9 mouse cellular contexts compared by ENCODE assay signal in genomic region chr13:97911013-97911412, GRCm38 (mm10).
DNase-seq lines count a peak whose midpoint lies in the region; ATAC-seq and TF ChIP-seq lines count a peak whose summit lies in the region.
"Had no signal": no experiment of that assay in that cellular context is flagged by ENCODE, and none has a peak within 500 bp of the region (broad histone marks: within the 10 kb centered on the region; RNA-seq: fewer than 3 reads in every experiment).

No protein-coding gene starts in this region.

- ATAC-seq in heart, embryonic 11.5 days (replicated peaks; ENCODE audit: insufficient number of reproducible peaks, low FRiP score, low TSS enrichment): no peak
- ATAC-seq in forebrain, embryonic 16.5 days: peak; percentile 55; the same call in 1 of the 2 replicates
- no peak for ATAC-seq in liver, postnatal 0 days

- no peak for TF ChIP-seq CTCF in olfactory bulb, adult 2 months (IDR thresholded peaks at IDR 0.05; ENCODE audit: insufficient read depth, low read depth, low read length)
- TF ChIP-seq CTCF in liver, postnatal 0 days (IDR thresholded peaks at IDR 0.05; ENCODE audit: low read depth): no peak

- no peak overlapping the region for H3K4me3 ChIP-seq in heart, embryonic 11.5 days (ENCODE audit: low read depth, low read length)
- H3K4me3 ChIP-seq in forebrain, embryonic 16.5 days (replicated peaks; ENCODE audit: low read length): no peak overlapping the region
- H3K4me3 ChIP-seq in olfactory bulb, adult 2 months (ENCODE audit: insufficient read depth, low read depth, low read length): no peak overlapping the region
- no peak overlapping the region for H3K4me3 ChIP-seq in liver, postnatal 0 days (ENCODE audit: low read depth, low read length)
- H3K4me3 ChIP-seq: liver, embryonic 15.5 days had no signal

- no peaks in the 10 kb centered on the region for H3K4me1 ChIP-seq in heart, embryonic 11.5 days (ENCODE audit: control insufficient read depth, insufficient read depth, low read length)
- H3K4me1 ChIP-seq in forebrain, embryonic 16.5 days (replicated peaks; ENCODE audit: control insufficient read depth, insufficient read depth, low read length): peaks cover 6% of the 10 kb centered on the region
- peaks cover 5% of the 10 kb centered on the region; the same call in 1 of the 2 replicates for H3K4me1 ChIP-seq in olfactory bulb, adult 2 months (ENCODE audit: control insufficient read depth, insufficient read depth, low read length)
- H3K4me1 ChIP-seq in liver, postnatal 0 days (ENCODE audit: insufficient read depth): no peaks in the 10 kb centered on the region
- H3K4me1 ChIP-seq: liver, embryonic 15.5 days had no signal

- 30% methylated on average over 10 of the region's 10 CpGs for WGBS in heart, embryonic 11.5 days (ENCODE audit: insufficient replicate concordance)
- WGBS in forebrain, embryonic 16.5 days: 6% methylated on average over 10 of the region's 10 CpGs
- WGBS in olfactory bulb, adult 2 months: 12% methylated on average over 10 of the region's 10 CpGs
- 54% methylated on average over 10 of the region's 10 CpGs for WGBS in liver, postnatal 0 days (ENCODE audit: insufficient replicate concordance)

- H3K36me3 ChIP-seq in heart, embryonic 11.5 days (ENCODE audit: control insufficient read depth, insufficient read depth, low read length): no peaks in the 10 kb centered on the region
- no peaks in the 10 kb centered on the region for H3K36me3 ChIP-seq in forebrain, embryonic 16.5 days (ENCODE audit: control insufficient read depth, insufficient read depth)
- no peaks in the 10 kb centered on the region for H3K36me3 ChIP-seq in liver, postnatal 0 days (replicated peaks; ENCODE audit: insufficient read depth, low read length)
- H3K36me3 ChIP-seq: liver, embryonic 15.5 days had no signal

- H3K27me3 ChIP-seq in heart, embryonic 11.5 days (ENCODE audit: control insufficient read depth, insufficient read depth, low read length): no peaks in the 10 kb centered on the region
- no peaks in the 10 kb centered on the region for H3K27me3 ChIP-seq in forebrain, embryonic 16.5 days (replicated peaks; ENCODE audit: control insufficient read depth, insufficient read depth, low read length)
- no peaks in the 10 kb centered on the region for H3K27me3 ChIP-seq in liver, postnatal 0 days (ENCODE audit: insufficient read depth, low read length)
- H3K27me3 ChIP-seq: liver, embryonic 15.5 days had no signal

- H3K9ac ChIP-seq in heart, embryonic 11.5 days (ENCODE audit: low read depth, low read length): no peak overlapping the region
- peak overlapping the region; percentile 35; the same call in 1 of the 2 replicates for H3K9ac ChIP-seq in forebrain, embryonic 16.5 days (replicated peaks; ENCODE audit: low read depth, low read length)
- no peak overlapping the region for H3K9ac ChIP-seq in liver, postnatal 0 days (replicated peaks)
- H3K9ac ChIP-seq: liver, embryonic 15.5 days had no signal

- H3K9me3 ChIP-seq in heart, embryonic 11.5 days (replicated peaks; ENCODE audit: control insufficient read depth, low read length): no peaks in the 10 kb centered on the region
- no peaks in the 10 kb centered on the region for H3K9me3 ChIP-seq in forebrain, embryonic 16.5 days (ENCODE audit: control insufficient read depth, low read length)
- H3K9me3 ChIP-seq in liver, postnatal 0 days (ENCODE audit: low read length): no peaks in the 10 kb centered on the region
- H3K9me3 ChIP-seq: liver, embryonic 15.5 days had no signal

- no peak for TF ChIP-seq EP300 in liver, postnatal 0 days (IDR thresholded peaks at IDR 0.05; ENCODE audit: low read depth)

- no peak for TF ChIP-seq POLR2A in olfactory bulb, adult 2 months (IDR thresholded peaks at IDR 0.05; ENCODE audit: insufficient read depth, low read depth, low read length)

- H3K27ac ChIP-seq in heart, embryonic 11.5 days (ENCODE audit: low read depth, low read length): peak overlapping the region; percentile 15; the same call in 1 of the 2 replicates
- peak overlapping the region; percentile 70 for H3K27ac ChIP-seq in forebrain, embryonic 16.5 days (ENCODE audit: low read length)
- peak overlapping the region; percentile 57; the same call in 1 of the 2 replicates for H3K27ac ChIP-seq in olfactory bulb, adult 2 months (ENCODE audit: insufficient read depth, low read depth, low read length)
- H3K27ac ChIP-seq in liver, postnatal 0 days (ENCODE audit: low read depth): no peak overlapping the region
- H3K27ac ChIP-seq: liver, embryonic 15.5 days had no signal

- H3K4me2 ChIP-seq in heart, embryonic 11.5 days: peak overlapping the region; percentile 8; the same call in 1 of the 2 replicates
- H3K4me2 ChIP-seq in forebrain, embryonic 16.5 days (ENCODE audit: low read length): no peak overlapping the region
- H3K4me2 ChIP-seq in liver, postnatal 0 days (ENCODE audit: low read depth, low read length): no peak overlapping the region
- H3K4me2 ChIP-seq: liver, embryonic 15.5 days had no signal

- no peak for DNase-seq in heart, adult 9 months (ENCODE audit: low spot score in 2 of 2)
- peak; percentile 51 to 67 for DNase-seq in layer of hippocampus, postnatal 14 days (ENCODE audit: low spot score in 2 of 2)
- no peak for DNase-seq in testis, postnatal 14 days (ENCODE audit: low spot score)
- no peak for DNase-seq in liver, postnatal 0 days
- no peak for DNase-seq in ovary, postnatal 10 days (ENCODE audit: low spot score)

Comparison
In these comparisons a context has a peak if more than half of its experiments do, and no peak if none do; other contexts are left out.
1. DNase-seq: peak in layer of hippocampus, postnatal 14 days (2 of 2); none in heart, adult 9 months (0 of 2), testis, postnatal 14 days (single experiment), liver, postnatal 0 days (single experiment) and ovary, postnatal 10 days (single experiment).